Mouse (Mus musculus) limb, embryonic 11.5 days (tissue): ENCODE measurements around the gene Gsc. TPM values are rescaled to one million over a fixed set of nuclear protein-coding genes. Genes with fewer than 3 reads are reported as not detected.
"Not testable (repeated sequence)": the region's sequence is repeated elsewhere in the genome, so short reads cannot be mapped to it uniquely, and the experiment has no call there.

Experiments used
- ATAC-seq: fragments of 200-750 bp; cut with Nextera tagmentation; 2 replicates; pipeline ENCODE4 v1.8.0; 2017; ENCODE audit warnings: low read depth; ENCODE audit not compliant: insufficient number of reproducible peaks, low FRiP score, low TSS enrichment
- DNase-seq: peaks from one replicate; pipeline ENCODE4 v3.0.0-alpha.2; 2015; ENCODE audit warnings: low spot score
- H3K27ac ChIP-seq: fragments of 300-500 bp; sonication (generic); replicated peaks from 2 replicates; pipeline ENCODE4 v1.5.1; 2014; ENCODE audit warnings: low read depth, mild to moderate bottlenecking, low read length
- H3K27me3 ChIP-seq: fragments of 300-500 bp; sonication (generic); 2 replicates; pipeline ENCODE4 v1.6.1; 2014; ENCODE audit warnings: mild to moderate bottlenecking, low read length, mixed read lengths; ENCODE audit not compliant: control insufficient read depth, insufficient read depth
- H3K36me3 ChIP-seq: fragments of 300-500 bp; sonication (generic); 2 replicates; pipeline ENCODE4 v1.6.1; 2014; ENCODE audit warnings: mild to moderate bottlenecking, low read length, moderate library complexity, mixed read lengths; ENCODE audit not compliant: control insufficient read depth, insufficient read depth
- H3K4me1 ChIP-seq: fragments of 300-500 bp; sonication (generic); 2 replicates; pipeline ENCODE4 v1.6.1; 2014; ENCODE audit warnings: low read length, mixed read lengths; ENCODE audit not compliant: control insufficient read depth, insufficient read depth
- H3K4me2 ChIP-seq: fragments of 300-500 bp; sonication (generic); 2 replicates; pipeline ENCODE4 v1.6.1; 2014; ENCODE audit warnings: low read depth, mild to moderate bottlenecking, moderate library complexity; ENCODE audit not compliant: severe bottlenecking
- H3K4me3 ChIP-seq: fragments of 300-500 bp; sonication (generic); 2 replicates; pipeline ENCODE4 v1.5.1; 2014; ENCODE audit warnings: low read depth, low read length
- H3K9ac ChIP-seq: fragments of 300-500 bp; sonication (generic); 2 replicates; pipeline ENCODE4 v1.6.1; 2014; ENCODE audit warnings: mild to moderate bottlenecking, low read length
- H3K9me3 ChIP-seq: fragments of 300-500 bp; sonication (generic); 2 replicates; pipeline ENCODE4 v1.6.1; 2016; ENCODE audit warnings: low read length; ENCODE audit not compliant: control insufficient read depth
- WGBS: fragments of 180-500 bp; shearing (Covaris S2); extraction: QIAGEN DNeasy Blood & Tissue Kit; methylation state at CpG from one replicate; pipeline ENCODE4 v1.1.7; 2014; 5-methylcytosine and 5-hydroxymethylcytosine counted together
- polyA plus RNA-seq: library from polyadenylated mRNA; unstranded; fragments of >200 nt; fragmentation: Nextera tagmentation; extraction: Ambion mirVana; gene quantifications from 2 replicates; pipeline ENCODE4 v1.2.1, GENCODE M21; 2014

Gsc gene
- polyA plus RNA-seq, 1 experiment from 2014 or later, result 33.2 TPM

DNA sequence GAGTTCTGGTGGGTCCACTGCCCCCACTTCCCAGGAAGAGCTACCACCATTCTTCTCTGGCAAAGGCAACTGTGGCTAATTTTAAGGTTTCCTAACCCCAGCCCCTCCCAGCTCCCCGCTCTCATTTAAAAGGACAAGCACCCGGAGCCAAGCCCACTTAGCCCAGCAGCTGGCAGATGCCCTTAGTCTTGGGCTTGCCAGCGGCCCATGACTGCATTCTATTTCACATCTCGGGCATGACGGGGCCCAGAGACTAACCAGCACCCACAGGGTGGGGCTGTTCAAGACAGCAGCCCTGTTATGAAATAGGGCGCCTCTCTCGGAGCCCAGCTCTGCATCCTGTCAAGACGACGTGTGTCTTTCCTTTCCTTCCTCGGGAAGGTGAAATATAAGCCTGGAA is 22.9 kb downstream of the Gsc start:
- 74% methylated on average over 10 of the region's 10 CpGs for whole genome bisulfite sequencing
- Histone ChIP-seq H3K27ac (no peak overlapping the region), H3K36me3 (no peaks in the 10 kb centered on the region), H3K4me1 (peaks cover 8% of the 10 kb centered on the region; the same call in 1 of the 2 replicates), H3K9ac (no peak overlapping the region), H3K4me2 (no peak overlapping the region), H3K4me3 (no peak overlapping the region), H3K27me3 (no peaks in the 10 kb centered on the region; the same call in 1 of the 2 replicates), H3K9me3 (no peaks in the 10 kb centered on the region)
- ATAC-seq (no peak), DNase-seq (no peak)

GRCm38 (mm10) chr12:104448099-104448498 is 25.0 kb downstream of the Gsc start:
- no peak overlapping the region for H3K4me3 ChIP-seq
- no peaks in the 10 kb centered on the region for H3K36me3 ChIP-seq
- DNase-seq, result peak; percentile 82
- H3K9ac ChIP-seq, result no peak overlapping the region
- no peak overlapping the region for H3K4me2 ChIP-seq
- H3K27me3 ChIP-seq, result no peaks in the 10 kb centered on the region; the same call in 1 of the 2 replicates
- H3K27ac ChIP-seq, result no peak overlapping the region
- no peak for ATAC-seq
- H3K9me3 ChIP-seq, result no peaks in the 10 kb centered on the region
- 36% methylated on average over 13 of the region's 13 CpGs for WGBS
- peaks cover 8% of the 10 kb centered on the region; the same call in 1 of the 2 replicates for H3K4me1 ChIP-seq

- not testable (repeated sequence) for H3K27me3 ChIP-seq, H3K4me1 ChIP-seq, DNase-seq, H3K27ac ChIP-seq, H3K4me3 ChIP-seq, H3K9me3 ChIP-seq, H3K4me2 ChIP-seq, H3K9ac ChIP-seq, ATAC-seq, H3K36me3 ChIP-seq
- 49% methylated on average over 25 of the region's 25 CpGs for WGBS
Observed at GRCm38 (mm10) chr12:104447056-104447455, 26.1 kb downstream of the Gsc start.

- Histone ChIP-seq H3K4me1 (0 out of 2 replicates have a peak, but pooled peaks cover 2% of the 10 kb centered on the region), H3K36me3 (no peaks in the 10 kb centered on the region), H3K4me2 (no peak overlapping the region), H3K27me3 (no peaks in the 10 kb centered on the region; the same call in 1 of the 2 replicates), H3K27ac (no peak overlapping the region), H3K9ac (no peak overlapping the region), H3K4me3 (no peak overlapping the region), H3K9me3 (no peaks in the 10 kb centered on the region)
- ATAC-seq, result no peak
- no peak for DNase-seq
- WGBS, result 83% methylated on average over 11 of the region's 11 CpGs
Observed at GRCm38 (mm10) chr12:104443716-104444115, 29.4 kb downstream of the Gsc start.

DNA sequence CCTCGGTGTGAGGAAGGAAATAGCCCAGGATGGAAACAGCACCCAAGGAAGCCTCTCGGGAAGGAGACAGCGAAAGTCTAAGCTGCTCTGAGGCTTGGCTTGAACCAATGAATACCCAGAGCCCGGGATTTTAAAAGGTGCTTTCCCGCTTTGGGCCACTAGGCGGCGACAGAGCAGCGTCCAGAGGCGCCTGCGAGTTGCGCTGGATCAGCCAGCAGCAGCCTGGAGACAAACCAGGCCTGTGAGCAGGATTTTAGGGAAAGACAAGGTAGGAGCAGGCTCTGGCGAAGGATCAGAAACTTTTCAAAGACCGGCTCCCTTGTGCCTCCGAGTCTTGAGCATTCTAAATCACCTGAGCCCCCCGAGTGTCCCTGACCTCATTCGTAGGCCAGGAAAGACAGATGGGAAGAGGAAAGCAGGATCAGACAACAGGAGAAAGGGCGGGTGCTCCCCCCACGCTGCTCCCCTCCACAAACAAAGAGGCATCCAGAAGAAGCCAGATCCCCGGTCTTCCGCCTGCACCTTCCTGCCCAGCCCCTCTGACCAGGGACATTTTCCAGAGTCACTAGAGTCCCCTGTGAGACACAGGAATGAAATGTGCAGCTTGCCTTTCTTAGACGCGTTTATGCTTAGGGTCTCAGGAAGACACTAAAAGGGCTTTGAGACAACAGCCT is 32.9 kb downstream of the Gsc start:
- Histone ChIP-seq H3K27ac (0 out of 2 replicates have a peak overlapping the region, but pooled peaks have one; percentile 18), H3K4me1 (no peaks in the 10 kb centered on the region), H3K27me3 (no peaks in the 10 kb centered on the region), H3K9ac (peak overlapping the region; percentile 43; the same call in 1 of the 2 replicates), H3K36me3 (no peaks in the 10 kb centered on the region), H3K4me3 (no peak overlapping the region), H3K4me2 (no peak overlapping the region), H3K9me3 (no peaks in the 10 kb centered on the region)
- peak; percentile 98 for DNase-seq
- ATAC-seq, result no peak
- WGBS, result 9% methylated on average over 22 of the region's 22 CpGs

GRCm38 (mm10) chr12:104433951-104434735 is 39.0 kb downstream of the Gsc start:
- no peaks in the 10 kb centered on the region for H3K36me3 ChIP-seq
- no peaks in the 10 kb centered on the region for H3K9me3 ChIP-seq
- ATAC-seq (peak; percentile 31), DNase-seq (peak; percentile 51)
- H3K4me2 ChIP-seq, result no peak overlapping the region
- no peak overlapping the region for H3K27ac ChIP-seq
- H3K9ac ChIP-seq, result no peak overlapping the region
- H3K27me3 ChIP-seq, result no peaks in the 10 kb centered on the region
- H3K4me1 ChIP-seq, result no peaks in the 10 kb centered on the region
- no peak overlapping the region for H3K4me3 ChIP-seq
- 65% methylated on average over 20 of the region's 20 CpGs for WGBS

GRCm38 (mm10) chr12:104433214-104433613 is 39.9 kb downstream of the Gsc start:
- ATAC-seq (no peak), DNase-seq (no peak)
- Histone ChIP-seq H3K36me3 (no peaks in the 10 kb centered on the region), H3K9me3 (no peaks in the 10 kb centered on the region), H3K4me2 (no peak overlapping the region), H3K9ac (no peak overlapping the region), H3K27me3 (no peaks in the 10 kb centered on the region), H3K4me1 (no peaks in the 10 kb centered on the region), H3K27ac (no peak overlapping the region), H3K4me3 (no peak overlapping the region)
- WGBS, result 53% methylated on average over 7 of the region's 7 CpGs

GRCm38 (mm10) chr12:104431359-104431758 is 41.8 kb downstream of the Gsc start:
- Histone ChIP-seq H3K27me3 (no peaks in the 10 kb centered on the region), H3K27ac (no peak overlapping the region), H3K4me2 (no peak overlapping the region), H3K9me3 (no peaks in the 10 kb centered on the region), H3K9ac (no peak overlapping the region), H3K4me1 (no peaks in the 10 kb centered on the region), H3K36me3 (no peaks in the 10 kb centered on the region), H3K4me3 (no peak overlapping the region)
- 66% methylated on average over 10 of the region's 10 CpGs for WGBS
- ATAC-seq (no peak), DNase-seq (no peak)
